Mouse (Mus musculus): ENCODE results near the gene Ddx19a. TPM values are rescaled to one million over a fixed set of nuclear protein-coding genes. Genes with fewer than 3 reads are reported as not detected.
"Not testable (repeated sequence)": the region's sequence is repeated elsewhere in the genome, so short reads cannot be mapped to it uniquely, and the experiment has no call there.

The Ddx19a gene
- total RNA-seq (2017) = 33.8 and 45.6 TPM in 2 replicates

- ATAC-seq (replicated peaks in 1 of 2; ENCODE audit: insufficient read depth in 1 of 2, low FRiP score in 2 of 2, low TSS enrichment in 1 of 2, low read depth in 1 of 2, poor library complexity in 2 of 2, severe bottlenecking in 2 of 2) = peak; percentile 95 to 98
Measured at GRCm38 (mm10) chr8:110997547-110998531, at the start of gene Ddx19a. Gene Ddx19a (minus strand): TSS chr8:110997800.

- ATAC-seq (replicated peaks in 1 of 2; ENCODE audit: insufficient read depth in 1 of 2, low FRiP score in 2 of 2, low TSS enrichment in 1 of 2, low read depth in 1 of 2, poor library complexity in 2 of 2, severe bottlenecking in 2 of 2) = no peak
Measured at GRCm38 (mm10) chr8:111044003-111044734, 46.6 kb upstream of the Ddx19a start.

GRCm38 (mm10) chr8:111042546-111042945 lies 44.9 kb upstream of the Ddx19a start:
- no peak for ATAC-seq (replicated peaks in 1 of 2; ENCODE audit: insufficient read depth in 1 of 2, low FRiP score in 2 of 2, low TSS enrichment in 1 of 2, low read depth in 1 of 2, poor library complexity in 2 of 2, severe bottlenecking in 2 of 2)

- no peak for ATAC-seq (replicated peaks in 1 of 2; ENCODE audit: insufficient read depth in 1 of 2, low FRiP score in 2 of 2, low TSS enrichment in 1 of 2, low read depth in 1 of 2, poor library complexity in 2 of 2, severe bottlenecking in 2 of 2)
Measured at GRCm38 (mm10) chr8:111036591-111036990, 39.0 kb upstream of the Ddx19a start.

GRCm38 (mm10) chr8:111034276-111034675 lies 36.7 kb upstream of the Ddx19a start:
- no peak for ATAC-seq (replicated peaks in 1 of 2; ENCODE audit: insufficient read depth in 1 of 2, low FRiP score in 2 of 2, low TSS enrichment in 1 of 2, low read depth in 1 of 2, poor library complexity in 2 of 2, severe bottlenecking in 2 of 2)

- ATAC-seq (replicated peaks in 1 of 2; ENCODE audit: insufficient read depth in 1 of 2, low FRiP score in 2 of 2, low TSS enrichment in 1 of 2, low read depth in 1 of 2, poor library complexity in 2 of 2, severe bottlenecking in 2 of 2) = peak; percentile 100
Measured at GRCm38 (mm10) chr8:111033482-111034215, 36.0 kb upstream of the Ddx19a start.

GRCm38 (mm10) chr8:111032916-111033315 lies 35.3 kb upstream of the Ddx19a start, which contains the start of gene Aars:
Gene Aars (plus strand): TSS chr8:111033144.
- ATAC-seq (replicated peaks in 1 of 2; ENCODE audit: insufficient read depth in 1 of 2, low FRiP score in 2 of 2, low TSS enrichment in 1 of 2, low read depth in 1 of 2, poor library complexity in 2 of 2, severe bottlenecking in 2 of 2) = no peak

- no peak for ATAC-seq (replicated peaks in 1 of 2; ENCODE audit: insufficient read depth in 1 of 2, low FRiP score in 2 of 2, low TSS enrichment in 1 of 2, low read depth in 1 of 2, poor library complexity in 2 of 2, severe bottlenecking in 2 of 2)
Measured at GRCm38 (mm10) chr8:111031572-111031971, 34.0 kb upstream of the Ddx19a start, which contains the start of gene Ddx19b. Gene Ddx19b (minus strand): TSS chr8:111031751.

GRCm38 (mm10) chr8:111030045-111030444 lies 32.4 kb upstream of the Ddx19a start:
- no peak for ATAC-seq (replicated peaks in 1 of 2; ENCODE audit: insufficient read depth in 1 of 2, low FRiP score in 2 of 2, low TSS enrichment in 1 of 2, low read depth in 1 of 2, poor library complexity in 2 of 2, severe bottlenecking in 2 of 2)

- ATAC-seq (replicated peaks in 1 of 2; ENCODE audit: insufficient read depth in 1 of 2, low FRiP score in 2 of 2, low TSS enrichment in 1 of 2, low read depth in 1 of 2, poor library complexity in 2 of 2, severe bottlenecking in 2 of 2) = no peak
Measured at GRCm38 (mm10) chr8:111029589-111029988, 32.0 kb upstream of the Ddx19a start.

- peak; percentile 97 to 98 for ATAC-seq (replicated peaks in 1 of 2; ENCODE audit: insufficient read depth in 1 of 2, low FRiP score in 2 of 2, low TSS enrichment in 1 of 2, low read depth in 1 of 2, poor library complexity in 2 of 2, severe bottlenecking in 2 of 2)
Measured at GRCm38 (mm10) chr8:111027391-111027937, 29.9 kb upstream of the Ddx19a start.

GRCm38 (mm10) chr8:111026609-111027008 lies 29.0 kb upstream of the Ddx19a start:
- not testable (repeated sequence) for ATAC-seq (replicated peaks in 1 of 2; ENCODE audit: insufficient read depth in 1 of 2, low FRiP score in 2 of 2, low TSS enrichment in 1 of 2, low read depth in 1 of 2, poor library complexity in 2 of 2, severe bottlenecking in 2 of 2)

- not testable (repeated sequence) for ATAC-seq (replicated peaks in 1 of 2; ENCODE audit: insufficient read depth in 1 of 2, low FRiP score in 2 of 2, low TSS enrichment in 1 of 2, low read depth in 1 of 2, poor library complexity in 2 of 2, severe bottlenecking in 2 of 2)
Measured at GRCm38 (mm10) chr8:111010230-111010991, 12.8 kb upstream of the Ddx19a start.

GRCm38 (mm10) chr8:110996641-110997430 lies 764 bp downstream of the Ddx19a start:
- ATAC-seq (replicated peaks in 1 of 2; ENCODE audit: insufficient read depth in 1 of 2, low FRiP score in 2 of 2, low TSS enrichment in 1 of 2, low read depth in 1 of 2, poor library complexity in 2 of 2, severe bottlenecking in 2 of 2) = no peak

- ATAC-seq (replicated peaks in 1 of 2; ENCODE audit: insufficient read depth in 1 of 2, low FRiP score in 2 of 2, low TSS enrichment in 1 of 2, low read depth in 1 of 2, poor library complexity in 2 of 2, severe bottlenecking in 2 of 2) = no peak
Measured at GRCm38 (mm10) chr8:110990017-110990416, 7.6 kb downstream of the Ddx19a start.

Data from hematopoietic stem cell, adult 5-6 weeks (primary cell).